Mouse (Mus musculus): ENCODE measurements around the gene Adam19.
A peak's percentile ranks its signal among the peaks of the same experiment; 100 is the strongest.

The Adam19 gene

DNA sequence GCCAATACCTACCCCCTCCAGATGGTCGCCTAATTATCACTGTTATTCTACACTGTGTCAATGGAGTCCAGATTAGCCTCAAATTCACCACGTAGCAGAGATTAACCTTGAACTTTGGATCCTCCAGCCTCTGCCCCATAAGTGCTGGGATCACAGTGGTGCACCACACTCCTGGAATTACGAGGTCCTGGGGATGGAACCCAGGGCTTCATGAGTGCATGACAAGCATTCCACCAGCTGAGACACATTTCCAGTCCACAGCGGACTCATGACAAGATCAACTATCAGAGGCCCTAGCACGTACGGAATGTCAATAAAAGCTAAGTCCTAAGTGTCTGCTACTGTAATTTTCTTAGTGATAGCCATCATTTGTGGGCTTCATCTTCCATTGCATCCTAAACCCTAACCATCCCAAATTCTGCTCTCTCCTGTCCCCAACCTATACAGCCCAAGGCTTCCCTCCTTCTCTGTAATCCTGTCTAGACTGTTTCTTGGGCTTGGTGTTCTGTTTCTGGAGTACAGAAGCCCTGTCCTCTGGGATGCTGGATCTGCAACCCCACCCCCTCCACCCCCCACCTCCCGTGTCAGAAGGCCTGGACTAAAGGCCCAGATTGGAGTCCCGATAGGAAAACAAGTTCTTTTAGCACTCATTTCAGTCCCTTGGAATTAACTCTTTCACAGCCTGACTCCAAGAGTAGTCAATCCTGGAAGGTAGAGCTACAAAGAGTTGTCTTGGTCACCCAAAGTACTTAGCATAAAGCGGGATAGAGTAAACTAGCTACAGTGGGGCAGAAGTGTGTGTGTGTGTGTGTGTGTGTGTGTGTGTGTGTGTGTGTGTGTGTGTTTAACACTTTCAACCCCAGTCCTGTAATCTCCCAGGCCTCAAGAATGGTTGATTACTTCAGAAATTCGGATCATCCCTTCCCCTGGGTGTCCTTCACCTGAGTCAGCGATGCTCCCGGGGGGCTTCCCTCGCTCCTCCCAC is 589 bp upstream of the Adam19 start:
- DNase-seq = no peak

DNA sequence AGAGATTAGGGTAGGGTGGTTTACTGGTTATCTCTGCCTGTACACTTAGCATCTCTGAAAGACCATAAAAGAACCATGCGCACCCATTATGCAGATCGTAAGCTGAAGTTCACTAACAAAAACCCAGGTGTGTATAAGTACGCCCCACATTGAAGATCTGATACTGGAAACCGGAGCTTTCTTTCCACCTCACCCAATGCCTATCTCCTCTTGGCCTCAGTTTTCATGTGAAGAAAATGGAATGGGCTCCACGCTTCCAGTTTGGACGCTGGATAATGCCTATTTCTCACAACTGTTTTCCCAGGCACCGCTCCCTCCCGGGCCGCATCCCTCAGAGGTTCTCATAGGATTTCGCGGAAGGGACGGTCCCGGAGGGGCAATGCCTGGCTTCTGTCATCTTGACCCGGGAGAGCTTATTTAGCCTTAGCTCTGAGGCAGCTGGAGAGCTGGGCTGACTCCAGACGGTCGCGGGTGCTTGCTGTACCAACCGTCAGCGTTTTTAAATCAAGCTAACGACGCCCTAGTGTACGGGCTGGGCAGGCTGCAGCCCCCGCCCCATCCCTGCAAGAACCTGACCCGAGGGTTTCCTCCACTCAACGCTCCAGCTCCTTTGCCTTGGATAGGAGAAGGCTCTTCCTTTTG is 1.1 kb downstream of the Adam19 start:
- DNase-seq = peak; percentile 55 to 61

DNA sequence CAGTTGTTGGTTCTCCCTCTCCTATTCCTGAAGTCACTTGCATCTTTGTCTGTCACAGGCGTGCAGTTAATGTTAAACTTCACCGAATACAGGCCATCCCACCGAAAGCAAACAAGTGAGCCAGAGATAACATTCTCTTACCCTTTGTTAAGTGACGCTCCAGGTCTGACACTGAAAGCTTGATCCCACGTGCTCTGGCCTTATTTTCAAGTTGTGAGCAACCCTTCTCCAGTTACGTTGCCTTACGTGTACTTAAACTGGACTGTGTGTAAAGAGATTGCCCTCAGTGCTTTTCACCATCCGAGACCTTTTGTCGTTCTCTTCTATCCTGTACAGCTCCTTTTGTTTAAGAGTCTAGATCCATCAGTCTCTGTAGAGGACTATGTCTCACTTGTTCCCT is 2.2 kb downstream of the Adam19 start:
- DNase-seq = no peak

DNA sequence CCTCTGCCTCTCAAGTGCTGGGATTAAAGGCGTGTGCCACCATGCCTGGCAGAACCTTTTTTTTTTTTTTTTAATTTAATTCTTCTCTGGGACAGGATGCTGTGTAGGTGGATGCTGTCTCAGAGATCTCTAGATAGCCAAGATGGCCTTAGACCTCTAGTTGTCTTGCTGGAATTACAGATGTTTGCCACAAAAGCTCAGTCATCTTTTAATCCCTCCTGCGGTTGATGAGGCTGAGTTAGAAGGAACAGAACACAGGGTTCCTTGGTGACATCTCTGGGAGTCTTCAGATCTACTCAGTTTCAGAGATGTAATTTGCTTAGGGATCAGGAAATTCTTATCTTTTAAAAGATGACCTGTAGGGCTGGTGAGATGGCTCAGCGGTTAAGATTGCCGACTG is 3.1 kb downstream of the Adam19 start:
- no peak for DNase-seq

DNA sequence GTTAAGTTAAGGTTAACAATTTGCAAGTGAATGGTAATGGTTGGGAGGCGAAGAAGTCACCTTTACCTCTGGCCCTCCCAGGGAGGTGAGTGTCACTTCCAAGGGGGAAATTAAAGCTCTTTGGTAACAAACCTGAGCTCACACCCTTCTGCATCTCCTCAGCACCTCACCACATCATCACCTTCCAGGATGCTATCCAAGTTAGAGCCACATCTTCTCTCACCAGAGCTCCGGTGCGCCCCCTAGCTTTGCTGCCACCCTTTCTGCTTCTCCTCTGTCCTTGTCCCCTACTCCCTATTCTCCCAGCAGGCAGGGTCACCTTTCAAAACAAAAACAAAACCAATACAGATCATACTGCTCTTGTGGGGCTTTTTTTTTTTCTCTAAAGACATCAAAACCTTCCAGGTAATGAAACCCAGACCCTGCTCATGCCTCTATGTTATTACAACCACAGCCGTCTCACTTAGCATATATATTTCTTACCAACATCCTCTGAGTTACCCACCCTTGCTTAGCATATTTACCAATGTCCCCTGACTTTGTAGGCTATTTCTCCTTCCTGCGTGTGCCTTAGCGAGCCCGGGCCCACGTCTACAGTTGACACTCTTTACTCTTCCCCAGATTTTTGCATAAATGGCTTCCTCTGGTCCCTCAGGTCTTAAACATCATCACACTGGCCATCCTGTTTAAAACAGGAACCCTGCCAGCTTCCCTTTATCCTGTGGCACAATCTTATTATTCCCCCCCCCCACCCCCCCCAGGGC is 4.3 kb downstream of the Adam19 start:
- peak in 1 of 2 experiments; percentile 59 for DNase-seq

DNA sequence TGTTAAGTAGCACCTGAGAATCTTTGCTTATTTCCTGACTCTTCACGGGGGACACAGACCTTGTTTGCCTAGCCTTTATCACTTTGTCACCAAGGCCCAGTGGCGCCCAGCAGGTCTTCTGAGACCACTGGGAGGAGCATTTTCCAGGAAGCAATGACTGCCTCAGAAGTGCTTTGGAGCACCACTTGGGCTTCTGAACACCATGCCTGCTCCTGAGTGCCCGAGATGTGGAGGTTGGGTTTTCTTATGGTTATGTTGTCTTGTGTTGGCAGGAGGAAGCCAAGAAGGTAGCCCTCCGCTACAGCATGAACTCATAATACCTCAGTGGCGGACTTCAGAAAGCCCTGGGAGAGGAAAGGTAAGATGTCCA is 4.8 kb downstream of the Adam19 start:
- DNase-seq = no peak

DNA sequence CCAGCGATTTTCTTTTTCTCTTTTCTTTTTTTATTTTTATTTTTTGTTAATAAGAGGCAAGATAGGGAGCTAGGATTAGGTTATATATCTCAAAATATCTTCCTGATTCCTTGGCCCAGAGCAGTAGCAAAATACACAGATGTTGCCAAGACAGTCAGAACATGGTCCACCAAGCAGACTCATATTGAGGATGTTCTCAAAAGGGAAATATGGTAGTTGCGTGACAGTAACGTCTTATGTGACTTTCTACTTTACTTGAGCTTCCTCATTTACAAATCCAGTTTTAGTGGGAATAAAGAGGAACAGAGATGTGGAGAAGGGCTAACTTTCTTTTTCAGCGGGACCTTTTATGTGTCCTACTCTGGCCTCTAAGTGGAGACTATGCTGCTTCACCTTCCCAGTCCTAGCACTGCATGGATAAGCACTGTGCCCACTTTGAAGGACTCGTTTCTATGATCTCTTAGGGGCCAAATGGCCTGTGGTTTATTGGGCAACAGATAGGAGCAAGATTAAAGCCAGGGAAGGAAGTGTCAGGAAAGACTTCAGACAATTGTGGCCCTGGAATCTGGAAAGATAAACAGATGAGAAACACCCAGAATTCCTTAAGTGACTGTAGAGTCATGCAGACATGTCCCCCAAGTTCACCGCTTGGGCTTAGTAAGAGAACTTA is 6.1 kb downstream of the Adam19 start:
- no peak for DNase-seq

DNA sequence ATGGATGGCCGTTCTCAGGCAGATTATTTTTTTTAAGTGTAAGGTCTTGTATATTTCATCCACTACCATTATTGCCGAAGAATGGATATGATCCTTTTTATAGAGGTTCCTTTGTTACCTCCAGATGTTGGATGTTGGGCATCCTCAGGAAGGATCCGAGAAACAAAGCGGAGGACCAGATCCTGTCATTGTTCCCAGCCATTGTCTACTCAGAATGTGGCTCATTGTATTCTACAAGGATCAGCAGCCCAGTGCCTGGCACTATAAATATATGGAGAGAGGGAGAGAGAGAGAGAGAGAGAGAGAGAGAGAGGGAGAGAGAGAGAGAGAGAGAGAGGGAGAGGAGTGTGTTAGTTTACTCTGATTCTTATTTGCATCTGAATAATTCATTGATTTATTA is 6.8 kb downstream of the Adam19 start:
- no peak for DNase-seq

DNA sequence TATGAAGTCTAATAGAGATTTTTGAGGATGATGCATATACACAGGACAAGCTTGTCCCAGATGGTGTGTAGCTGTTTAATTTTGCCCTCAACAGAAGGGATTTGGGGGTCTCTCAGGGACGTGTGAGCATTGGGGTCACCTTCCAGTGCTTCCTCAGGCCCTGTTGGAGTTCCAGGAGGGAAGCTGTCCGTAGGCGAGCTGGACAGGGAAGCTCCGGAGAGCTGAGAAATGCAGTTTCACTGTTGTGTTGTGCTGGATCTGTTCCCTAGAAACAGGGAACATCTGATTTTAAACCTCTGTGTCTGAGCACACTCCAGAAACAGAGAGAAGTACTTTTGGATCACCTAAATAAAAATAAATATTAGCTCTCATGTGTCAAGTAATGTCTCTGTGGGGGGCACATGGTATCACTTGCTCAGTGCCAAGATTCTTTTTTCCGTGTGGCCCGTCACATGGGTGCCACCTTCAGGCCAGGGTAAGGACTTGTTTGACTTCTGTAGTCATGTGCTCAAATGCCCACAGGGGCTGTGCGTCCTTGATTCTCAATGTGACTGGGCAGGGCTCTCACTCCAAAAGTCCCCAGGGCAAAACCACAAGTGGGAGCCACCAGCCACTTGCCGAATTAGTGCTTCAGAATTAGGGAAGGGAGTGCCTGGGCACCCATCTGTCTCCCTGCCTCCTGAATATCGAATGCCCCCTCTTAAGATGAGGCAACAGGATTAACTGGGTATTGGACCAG is 7.4 kb downstream of the Adam19 start:
- DNase-seq = peak in 1 of 2 experiments; percentile 35

DNA sequence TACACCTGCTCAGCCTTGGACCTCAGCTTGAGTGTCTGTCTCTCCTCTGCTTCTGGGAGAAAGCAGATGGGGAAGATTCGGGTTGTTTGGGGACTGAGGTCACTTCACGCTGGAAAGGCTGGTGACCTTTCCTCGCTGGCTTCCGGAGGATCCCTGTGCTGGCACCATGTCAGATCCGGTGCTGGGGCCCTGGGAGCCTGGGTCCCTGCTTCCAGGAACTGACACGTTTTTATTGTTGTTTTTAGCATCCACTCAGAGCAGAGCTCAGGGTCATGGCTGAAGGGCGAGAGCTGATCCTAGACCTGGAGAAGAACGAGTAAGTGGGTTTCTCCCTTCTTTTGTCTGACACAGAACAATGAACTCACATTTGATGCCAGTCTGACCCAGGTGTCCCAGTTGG is 9.0 kb downstream of the Adam19 start:
- peak; percentile 30 to 44 for DNase-seq

DNA sequence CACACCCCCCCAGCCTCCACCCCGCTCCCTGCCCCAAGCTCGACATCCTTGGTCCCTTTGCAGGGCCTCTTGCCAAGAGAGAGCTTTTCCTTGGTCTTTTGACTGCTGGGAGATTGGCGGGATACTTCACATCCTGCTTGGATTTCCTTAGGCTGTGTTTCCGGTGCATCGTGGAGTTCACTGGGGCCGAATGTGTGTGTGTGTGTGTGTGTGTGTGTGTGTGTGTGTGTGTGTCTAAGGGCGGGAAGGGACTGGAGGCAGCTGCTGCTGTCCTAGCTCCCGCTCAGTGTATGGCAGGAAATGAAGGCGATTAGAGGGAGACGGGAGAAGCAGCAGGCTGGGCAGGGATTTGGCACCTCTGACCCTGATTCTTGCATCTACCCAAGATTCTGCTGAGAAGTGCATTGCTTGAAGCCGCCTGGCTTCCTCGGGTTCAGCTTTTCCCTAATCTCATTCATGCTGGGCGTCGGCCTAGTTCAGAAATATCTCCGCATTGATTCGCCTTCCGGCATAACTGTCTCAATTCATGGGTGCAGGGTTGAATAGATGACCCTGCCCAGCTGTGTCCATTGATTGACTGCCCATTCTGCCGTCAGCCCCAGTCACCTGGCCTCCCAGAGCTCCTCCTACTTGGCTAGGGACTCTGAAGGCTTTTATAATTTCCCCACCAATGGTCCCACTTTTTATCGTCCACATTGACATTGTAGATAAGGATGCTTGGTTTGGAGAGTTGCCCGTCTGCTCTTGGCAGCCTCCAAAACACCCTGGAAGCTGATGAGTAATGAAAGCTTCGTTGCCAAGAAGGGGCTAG is 9.6 kb downstream of the Adam19 start:
- peak; percentile 65 to 75 for DNase-seq

DNA sequence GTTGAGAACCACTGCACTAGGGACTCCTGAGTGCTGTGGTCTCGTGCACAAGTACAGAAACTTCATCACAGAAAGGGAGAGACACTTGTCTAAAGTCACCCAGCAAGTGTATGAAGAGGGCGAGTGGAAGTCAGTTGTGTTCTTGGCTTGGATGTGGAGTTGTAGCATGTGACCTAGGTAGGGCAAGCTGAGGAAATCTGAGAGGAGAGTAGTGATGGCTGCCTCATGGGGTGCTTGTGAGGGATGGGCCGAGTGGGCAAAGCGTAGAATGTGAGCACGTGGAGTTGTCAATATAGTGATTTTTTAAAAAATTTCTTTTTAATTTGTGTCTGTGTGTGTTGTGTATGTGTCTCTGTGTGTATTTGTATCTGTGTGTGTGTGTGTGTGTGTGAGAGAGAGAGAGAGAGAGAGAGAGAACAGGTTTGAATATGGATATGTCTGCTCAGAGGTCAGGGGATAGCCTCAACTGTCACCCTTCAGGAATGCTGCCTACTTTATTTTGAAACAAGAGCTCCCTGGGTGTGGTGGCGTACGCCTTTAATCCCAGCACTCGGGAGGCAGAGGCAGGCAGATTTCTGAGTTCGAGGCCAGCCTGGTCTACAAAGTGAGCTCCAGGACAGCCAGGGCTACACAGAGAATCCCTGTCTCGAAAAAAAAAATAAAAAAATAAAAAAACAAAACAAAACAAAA is 11.7 kb downstream of the Adam19 start:
- no peak for DNase-seq

DNA sequence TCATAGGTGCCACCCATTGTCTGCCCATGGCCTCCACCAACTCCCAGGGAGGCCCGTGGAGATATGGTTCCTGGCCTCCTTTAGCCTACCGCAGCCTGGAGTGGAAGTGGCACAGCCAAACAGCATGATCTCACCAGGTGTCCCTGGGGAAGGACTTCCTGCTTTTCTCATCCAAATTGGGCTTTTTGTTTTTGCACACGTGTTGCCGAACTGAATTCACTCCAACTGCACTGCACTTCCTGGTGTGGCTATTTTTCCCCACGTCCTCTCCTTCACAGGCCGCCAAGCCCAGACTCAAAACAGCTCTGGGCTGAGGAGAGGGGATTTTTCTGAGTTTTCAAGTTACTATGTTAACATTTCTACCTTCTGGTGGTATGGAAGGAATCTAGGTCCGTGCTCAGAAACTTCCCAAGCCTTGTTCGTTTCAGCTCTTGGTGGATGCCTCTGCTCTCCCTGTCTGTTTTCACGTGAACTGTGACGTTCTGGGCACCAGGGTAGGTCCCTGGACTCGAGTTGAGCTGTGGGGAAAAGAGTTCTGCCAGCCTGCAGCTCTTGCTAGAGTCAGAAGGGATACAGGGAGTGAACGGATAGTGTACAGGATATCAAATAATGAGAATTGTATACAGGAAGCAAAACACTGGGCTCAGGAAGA is 13.1 kb downstream of the Adam19 start:
- no peak for DNase-seq

DNA sequence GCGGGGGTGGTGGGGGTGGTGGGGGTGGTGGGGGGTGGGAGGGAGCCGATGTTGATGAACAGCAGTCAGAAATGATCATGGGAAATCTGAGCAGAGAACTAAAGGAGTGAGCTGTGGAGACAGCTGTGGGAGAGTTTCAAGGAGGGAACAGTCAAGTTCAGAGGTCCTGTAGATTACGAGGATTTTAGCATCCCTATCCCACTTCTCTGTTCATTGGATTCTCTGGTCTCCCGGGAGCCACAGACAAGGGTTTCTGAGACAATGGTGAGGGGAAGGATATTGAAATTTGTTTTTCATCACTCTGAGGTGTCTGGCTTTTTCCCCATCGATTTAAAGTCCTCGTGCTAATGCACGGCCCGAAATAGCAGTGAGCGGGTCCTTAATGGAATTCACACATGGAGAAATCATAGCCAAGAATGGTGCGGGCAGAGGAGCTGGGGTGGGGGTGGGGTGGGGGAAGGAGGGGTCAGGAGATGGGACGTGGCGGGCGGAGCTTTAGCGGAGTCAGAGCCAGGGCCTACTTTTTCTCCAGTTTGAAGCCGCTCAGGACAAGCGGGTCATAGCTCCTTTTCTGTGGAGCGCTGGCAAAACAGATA is 13.7 kb downstream of the Adam19 start:
- no peak for DNase-seq

DNA sequence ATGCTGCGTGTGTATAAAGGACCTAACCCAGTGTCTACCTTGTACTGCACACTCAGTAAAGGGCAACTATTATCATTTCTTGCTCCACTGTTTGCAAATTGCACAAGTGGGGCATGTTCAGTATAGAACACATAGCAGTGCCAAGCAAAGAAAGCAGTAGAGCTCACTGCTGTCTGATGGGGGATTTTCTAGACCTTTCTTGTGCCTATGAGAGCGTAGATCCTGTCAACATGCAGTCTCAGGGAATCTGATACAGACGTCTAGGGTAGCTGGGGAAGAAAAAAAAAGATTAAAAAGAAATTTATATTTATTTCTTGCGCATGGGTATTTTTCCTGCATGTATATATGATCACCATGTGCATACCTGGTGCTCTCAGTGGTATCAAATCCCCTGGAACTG is 14.4 kb downstream of the Adam19 start:
- no peak for DNase-seq

DNA sequence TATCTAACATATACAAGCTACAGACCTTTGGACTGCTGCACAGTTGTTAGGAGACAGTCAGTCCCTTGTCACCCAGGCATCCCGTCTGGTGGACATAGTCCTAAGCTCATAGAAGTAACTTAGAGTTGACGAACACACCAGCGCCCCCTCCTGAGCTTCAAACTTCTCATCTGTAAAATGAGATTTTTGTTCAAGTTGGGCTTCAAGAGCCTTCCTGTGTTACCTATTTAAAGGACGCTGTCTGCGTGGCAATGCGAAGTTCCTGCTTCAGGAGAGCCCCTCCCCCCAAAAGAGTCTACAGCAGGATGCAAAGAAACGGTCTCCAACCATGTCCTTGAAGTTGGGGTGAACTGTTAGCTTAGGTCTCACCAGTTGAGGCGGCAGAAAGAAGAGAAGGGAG is 15.0 kb downstream of the Adam19 start:
- no peak for DNase-seq

DNA sequence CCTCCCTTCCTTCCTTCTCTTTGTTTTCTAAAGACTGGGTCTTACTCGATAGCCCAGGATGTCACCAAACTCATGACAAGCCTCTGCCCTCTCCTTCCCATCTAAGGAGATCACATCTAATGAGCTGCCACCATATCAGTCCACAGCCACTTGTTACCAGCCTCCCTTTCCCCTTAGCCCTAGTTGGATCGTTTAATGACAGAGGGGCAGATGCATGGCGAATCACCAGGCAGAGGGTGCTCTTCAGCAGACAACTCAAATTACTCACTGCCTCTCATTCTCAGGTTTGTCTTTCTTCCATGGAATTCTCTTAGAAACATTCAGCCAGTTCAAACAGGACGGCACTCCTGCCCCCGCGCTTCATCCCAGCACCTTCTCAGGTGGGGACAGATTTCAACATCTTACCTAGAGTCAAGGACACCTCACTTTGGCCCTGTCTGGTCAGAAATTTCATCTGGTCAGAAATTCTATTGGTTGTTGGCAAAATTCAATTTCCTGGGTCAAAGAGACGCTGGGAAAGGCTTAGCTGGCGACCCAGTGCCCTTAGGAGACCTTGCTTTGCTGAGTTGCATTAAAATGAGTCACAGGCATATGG is 16.8 kb downstream of the Adam19 start:
- DNase-seq = no peak

DNA sequence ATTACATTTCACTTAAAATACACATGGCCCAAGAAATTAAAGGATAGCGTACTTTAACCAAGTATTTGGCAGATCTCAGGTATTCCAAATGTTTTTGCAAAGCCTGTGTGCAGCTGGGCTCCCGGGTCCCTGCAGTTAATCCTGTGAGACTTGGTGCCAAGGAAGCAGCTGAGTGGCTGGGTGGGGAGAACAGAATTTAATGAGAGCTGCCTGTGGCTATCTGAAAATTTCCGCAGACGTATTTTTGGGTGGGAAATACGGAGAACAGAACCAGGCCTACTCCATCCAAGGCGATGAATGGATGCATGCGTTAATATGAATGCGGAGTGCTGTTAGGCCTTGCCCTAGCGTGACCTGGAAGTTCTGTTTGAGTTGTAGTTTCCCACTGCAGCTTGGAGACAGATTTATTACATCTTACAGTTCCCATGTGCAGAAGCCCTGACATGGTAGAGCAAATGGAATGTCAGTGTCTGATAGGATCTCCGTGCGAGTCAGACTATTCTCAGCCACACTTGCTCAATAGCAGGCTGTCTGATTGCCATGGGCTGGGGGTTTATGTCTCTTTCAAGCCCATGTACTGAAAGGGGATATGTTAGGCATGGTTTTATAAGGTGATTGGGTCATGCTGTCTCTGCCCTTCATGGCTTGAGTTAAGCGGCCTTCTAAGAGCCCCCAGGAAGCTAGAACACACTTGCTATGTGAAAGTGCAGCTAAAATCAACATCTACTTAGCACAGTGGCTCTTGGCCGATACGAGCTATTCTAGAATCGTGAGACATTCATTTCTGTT is 17.5 kb downstream of the Adam19 start:
- peak in 1 of 2 experiments; percentile 37 for DNase-seq
